Mouse (Mus musculus) heart, embryonic 10.5 days (tissue): ENCODE measurements around the gene Map1s. TPM values are rescaled to one million over a fixed set of nuclear protein-coding genes. Genes with fewer than 3 reads are reported as not detected.

Experiments
- DNase-seq: peaks from one replicate; pipeline ENCODE4 v3.0.0-alpha.2; 2017; ENCODE audit warnings: low spot score
- H3K27ac ChIP-seq: fragments of 300-500 bp; sonication (generic); 2 replicates; pipeline ENCODE4 v1.5.1; 2016; ENCODE audit warnings: mild to moderate bottlenecking
- H3K27me3 ChIP-seq: fragments of 300-500 bp; sonication (generic); 2 replicates; pipeline ENCODE4 v1.6.1; 2016; ENCODE audit warnings: mild to moderate bottlenecking; ENCODE audit not compliant: poor library complexity, insufficient read depth, severe bottlenecking
- H3K36me3 ChIP-seq: fragments of 300-500 bp; sonication (generic); 2 replicates; pipeline ENCODE4 v1.6.1; 2016; ENCODE audit warnings: mild to moderate bottlenecking, moderate library complexity
- H3K4me1 ChIP-seq: fragments of 300-500 bp; sonication (generic); 2 replicates; pipeline ENCODE4 v1.6.1; 2016; ENCODE audit warnings: mild to moderate bottlenecking
- H3K4me3 ChIP-seq: fragments of 300-500 bp; sonication (generic); 2 replicates; pipeline ENCODE4 v1.5.1; 2016; ENCODE audit warnings: mild to moderate bottlenecking, moderate library complexity
- H3K9me3 ChIP-seq: fragments of 300-500 bp; sonication (generic); 2 replicates; pipeline ENCODE4 v1.6.1; 2016; ENCODE audit warnings: mild to moderate bottlenecking, moderate library complexity
- WGBS: fragments of 180-500 bp; shearing (Covaris S2); methylation state at CpG from one replicate; pipeline ENCODE4 v1.1.7; 2016; 5-methylcytosine and 5-hydroxymethylcytosine counted together
- polyA plus RNA-seq: library from polyadenylated mRNA; unstranded; fragments of >200 nt; fragmentation: Nextera tagmentation; extraction: Ambion mirVana; gene quantifications from 2 replicates; pipeline ENCODE4 v1.2.1, GENCODE M21; 2016

Gene Map1s
- polyA plus RNA-seq, 1 experiment from 2014 or later, result 58.4 TPM

DNA sequence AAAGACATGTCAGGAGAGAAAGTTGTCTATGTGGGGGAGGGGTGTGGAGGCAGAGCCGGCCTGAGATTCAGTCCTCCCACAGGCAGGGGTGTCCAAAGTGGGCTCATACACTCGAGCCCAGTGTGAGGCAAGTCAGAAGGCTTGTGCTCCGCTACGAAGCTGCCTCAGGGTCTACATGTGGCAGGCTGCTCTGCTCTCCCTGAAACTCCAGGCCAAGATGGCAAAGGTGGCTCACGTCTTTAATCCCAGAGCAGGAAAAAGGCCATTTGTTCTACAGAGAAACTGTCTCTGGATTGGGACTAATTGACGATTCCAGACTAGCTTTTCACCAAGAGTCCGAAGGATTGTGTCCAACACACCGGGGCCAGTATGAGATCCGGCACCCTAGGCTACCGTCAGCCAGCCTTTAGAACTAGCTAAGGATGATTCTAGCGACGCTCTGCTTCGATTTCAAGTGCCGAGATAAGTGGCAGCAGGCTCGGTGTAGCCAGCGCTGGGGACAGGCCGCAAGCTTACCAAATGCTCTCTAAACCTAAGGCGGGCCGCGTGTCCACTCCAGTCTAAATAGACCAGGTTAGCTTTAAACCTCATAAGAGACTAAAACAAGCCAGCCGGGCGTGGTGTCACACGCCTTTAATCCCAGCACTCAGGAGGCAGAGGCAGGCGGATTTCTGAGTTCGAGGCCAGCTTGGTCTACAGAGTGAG, 9.3 kb upstream of the Map1s start:
- Histone ChIP-seq H3K27ac (peak overlapping the region; percentile 99), H3K36me3 (peaks cover 34% of the 10 kb centered on the region), H3K4me1 (peaks cover 33% of the 10 kb centered on the region), H3K9me3 (no peaks in the 10 kb centered on the region), H3K27me3 (peaks cover 35% of the 10 kb centered on the region), H3K4me3 (peak overlapping the region; percentile 95)
- DNase-seq, result no peak
- WGBS, result 3% methylated on average over 25 of the region's 25 CpGs

DNA sequence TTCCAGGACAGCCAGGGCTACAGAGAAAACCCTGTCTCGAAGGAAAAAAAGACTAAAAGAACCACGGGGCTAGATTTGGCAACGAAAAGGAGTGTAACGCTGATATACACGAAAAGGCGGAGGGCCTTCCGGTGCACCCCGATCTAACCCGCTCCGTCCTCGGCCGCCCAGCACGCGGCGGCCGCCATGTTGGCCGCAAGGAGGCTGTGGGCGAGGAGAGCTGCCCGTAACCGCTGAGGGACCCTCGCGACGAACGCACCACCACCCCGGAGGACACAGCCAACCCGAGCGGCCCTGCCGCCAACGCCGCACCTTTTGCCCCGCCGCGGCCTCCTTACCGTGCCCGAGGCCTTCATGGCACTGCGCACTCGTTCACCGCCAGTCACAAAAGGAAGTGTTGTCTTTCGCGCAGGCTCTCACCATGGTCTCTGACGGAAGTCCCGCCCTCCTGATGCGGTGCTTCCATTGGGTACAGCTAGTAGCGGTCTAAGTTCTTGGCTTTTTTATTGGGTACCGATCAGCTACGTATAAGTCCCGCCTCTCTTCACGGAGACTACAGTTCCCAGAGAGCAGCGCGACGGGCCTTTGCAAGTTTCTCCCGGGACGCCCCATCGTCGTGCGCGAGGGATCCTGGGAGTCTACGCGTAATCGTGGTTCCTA, 8.6 kb upstream of the Map1s start, which contains the start of gene Rpl18a:
Gene Rpl18a (minus strand): TSS at position 392 of the 660 bp plus-strand sequence.
- H3K27me3 ChIP-seq, result peaks cover 32% of the 10 kb centered on the region
- DNase-seq, result peak; percentile 99
- H3K36me3 ChIP-seq, result peaks cover 34% of the 10 kb centered on the region
- under 1% methylated on average over 60 of the region's 60 CpGs for WGBS
- peak within 1 kb of the TSS; percentile 99 for H3K27ac ChIP-seq
- H3K4me3 ChIP-seq, result peak within 1 kb of the TSS; percentile 95
- peaks cover 26% of the 10 kb centered on the region for H3K4me1 ChIP-seq
- no peaks in the 10 kb centered on the region for H3K9me3 ChIP-seq

DNA sequence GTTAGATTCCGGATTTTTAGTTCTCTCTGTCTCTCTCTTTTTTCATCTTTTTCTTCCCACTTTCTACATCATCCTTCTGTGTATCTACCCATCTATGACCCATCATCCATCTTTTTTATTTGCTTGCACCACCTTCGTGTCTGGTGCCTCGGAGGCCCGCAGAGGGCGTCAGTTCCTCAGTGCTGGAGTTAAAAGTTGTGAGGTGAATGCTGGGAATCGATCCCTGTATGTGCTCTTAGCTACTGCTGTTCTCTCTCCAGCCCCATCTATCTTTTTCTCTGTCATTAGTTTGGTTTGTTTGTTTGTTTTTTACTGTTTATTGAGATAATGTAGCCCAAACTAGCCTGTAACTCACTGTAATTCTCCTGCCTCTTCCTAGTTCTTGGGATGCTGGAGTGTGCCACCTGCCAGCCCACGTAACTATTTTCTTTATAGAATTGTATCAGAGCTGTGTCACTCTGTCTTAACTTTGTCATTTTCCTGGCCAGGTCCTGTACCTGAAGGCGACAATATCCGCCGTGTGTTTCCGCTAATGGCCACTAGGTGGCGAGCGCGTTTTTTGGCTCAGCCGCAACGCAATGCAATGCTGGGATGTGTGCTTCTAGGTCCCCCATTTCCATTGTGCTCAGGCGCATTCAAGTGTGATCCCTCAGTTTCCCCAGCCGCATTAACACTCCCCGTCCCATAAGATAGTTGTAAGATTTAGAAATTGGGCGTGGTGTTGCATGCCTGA, 7.9 kb upstream of the Map1s start:
- WGBS, result under 1% methylated on average over 20 of the region's 20 CpGs
- peak overlapping the region; percentile 99 for H3K27ac ChIP-seq
- no peaks in the 10 kb centered on the region for H3K9me3 ChIP-seq
- peak overlapping the region; percentile 95 for H3K4me3 ChIP-seq
- peak; percentile 91 for DNase-seq
- peaks cover 19% of the 10 kb centered on the region for H3K4me1 ChIP-seq
- peaks cover 34% of the 10 kb centered on the region for H3K36me3 ChIP-seq
- peaks cover 30% of the 10 kb centered on the region for H3K27me3 ChIP-seq

DNA sequence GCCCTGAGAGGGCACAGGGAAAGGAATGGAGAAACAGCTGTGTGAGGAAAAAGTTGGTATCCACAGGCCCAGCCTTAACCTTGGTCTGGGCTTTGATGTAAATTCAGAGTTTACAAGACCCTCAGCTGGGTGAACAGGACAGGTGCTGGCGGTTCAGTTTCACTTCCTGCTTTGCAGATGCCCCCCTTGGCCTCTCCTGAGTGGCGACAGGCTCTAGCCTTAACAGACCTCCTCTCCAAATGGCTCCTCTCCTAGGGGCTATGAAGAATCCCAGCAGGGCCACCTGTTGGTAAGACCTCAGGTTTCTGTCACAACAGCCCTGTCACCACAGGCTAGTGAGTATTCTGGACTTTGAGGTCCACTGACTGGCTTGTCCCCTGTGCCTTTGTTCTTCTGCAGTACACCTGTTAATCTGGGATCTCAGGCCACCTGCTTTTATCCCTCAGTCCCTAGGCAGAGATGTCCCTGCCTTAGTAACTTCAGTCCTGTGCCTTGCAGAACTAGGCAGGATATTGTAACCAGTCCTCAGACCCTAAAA, 7.0 kb upstream of the Map1s start:
- Histone ChIP-seq H3K9me3 (no peaks in the 10 kb centered on the region), H3K4me3 (no peak overlapping the region), H3K36me3 (peaks cover 27% of the 10 kb centered on the region), H3K27me3 (peaks cover 30% of the 10 kb centered on the region), H3K27ac (0 out of 2 replicates have a peak overlapping the region, but pooled peaks have one; percentile 99), H3K4me1 (peaks cover 19% of the 10 kb centered on the region)
- no peak for DNase-seq
- WGBS, result 50% methylated on average over 2 of the region's 2 CpGs

DNA sequence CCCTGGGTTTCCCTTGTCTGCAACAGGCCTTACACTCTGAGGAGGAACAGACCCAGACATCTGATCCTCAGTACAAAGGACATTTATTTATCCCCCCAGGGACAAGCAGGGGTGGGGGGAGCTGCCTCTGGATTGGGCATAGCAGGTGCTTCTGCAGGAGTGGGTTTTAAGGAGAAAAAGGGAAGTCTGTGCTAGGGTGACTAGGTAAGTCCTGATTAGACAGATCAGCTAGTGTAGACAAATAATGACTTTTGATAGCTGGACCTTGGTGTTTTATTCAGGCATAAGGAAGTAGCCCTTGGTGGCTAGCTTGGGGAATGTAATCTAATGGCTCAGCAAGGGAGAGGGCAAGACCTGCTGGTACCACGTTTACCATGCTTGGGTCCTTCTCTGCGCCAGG, 6.5 kb upstream of the Map1s start:
- H3K4me1 ChIP-seq, result peaks cover 19% of the 10 kb centered on the region
- WGBS, result 77% methylated on average over 2 of the region's 2 CpGs
- no peak for DNase-seq
- H3K4me3 ChIP-seq, result no peak overlapping the region
- H3K27me3 ChIP-seq, result peaks cover 28% of the 10 kb centered on the region; the same call in 1 of the 2 replicates
- H3K36me3 ChIP-seq, result peaks cover 22% of the 10 kb centered on the region
- H3K27ac ChIP-seq, result no peak overlapping the region
- no peaks in the 10 kb centered on the region for H3K9me3 ChIP-seq

DNA sequence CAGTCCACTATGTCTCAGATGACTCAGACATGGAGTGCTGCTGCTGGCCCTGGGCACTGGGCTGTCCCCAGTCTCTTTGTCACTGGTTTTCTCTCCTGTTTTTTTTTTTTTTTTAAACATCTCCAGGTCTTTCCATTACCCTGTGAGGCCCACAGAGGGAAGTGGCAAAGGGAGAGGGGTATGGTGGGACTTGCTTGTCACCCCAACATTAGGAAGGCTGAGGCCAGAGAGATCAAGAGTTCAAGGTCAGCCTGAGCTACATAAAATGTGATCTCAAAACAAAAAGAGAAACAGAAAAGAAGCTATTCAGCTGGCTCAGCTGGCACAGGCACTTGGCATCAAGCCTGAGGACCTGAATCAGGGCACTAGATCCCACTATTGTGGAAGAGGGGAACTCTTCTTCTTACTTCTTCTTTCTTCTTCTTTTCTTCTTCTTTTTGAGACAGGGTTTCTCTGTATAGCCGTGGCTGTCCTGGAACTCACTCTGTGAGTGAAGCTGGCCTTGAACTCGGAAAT, 4.8 kb upstream of the Map1s start:
- Histone ChIP-seq H3K9me3 (no peaks in the 10 kb centered on the region), H3K36me3 (peaks cover 5% of the 10 kb centered on the region), H3K27ac (no peak overlapping the region), H3K27me3 (peaks cover 20% of the 10 kb centered on the region; the same call in 1 of the 2 replicates), H3K4me3 (no peak overlapping the region), H3K4me1 (peaks cover 20% of the 10 kb centered on the region)
- 81% methylated on average over 2 of the region's 2 CpGs for WGBS
- DNase-seq, result no peak

DNA sequence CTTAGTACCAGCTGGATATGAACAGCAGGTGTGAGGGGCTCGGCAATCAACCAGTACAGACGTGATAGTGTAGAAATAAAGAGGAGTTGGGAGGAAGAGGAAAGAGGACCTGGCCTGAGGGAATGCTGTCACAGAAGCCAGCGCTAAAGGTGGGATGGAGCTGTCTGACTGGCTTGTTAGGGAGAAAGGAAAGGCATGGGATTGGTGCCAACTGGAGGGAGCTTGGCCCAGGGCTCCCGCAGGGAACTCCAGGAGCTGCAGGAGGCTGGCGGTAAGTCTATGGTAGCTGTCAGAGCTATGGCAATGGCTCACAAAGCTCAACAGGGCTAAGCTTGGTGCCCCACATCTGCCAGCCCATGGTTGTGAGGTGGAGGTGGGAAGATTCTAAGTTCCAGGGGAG, 3.5 kb upstream of the Map1s start:
- H3K27ac ChIP-seq, result no peak overlapping the region
- no peaks in the 10 kb centered on the region for H3K36me3 ChIP-seq
- peaks cover 26% of the 10 kb centered on the region for H3K4me1 ChIP-seq
- WGBS, result 35% methylated on average over 5 of the region's 5 CpGs
- peaks cover 20% of the 10 kb centered on the region; the same call in 1 of the 2 replicates for H3K27me3 ChIP-seq
- H3K4me3 ChIP-seq, result no peak overlapping the region
- H3K9me3 ChIP-seq, result no peaks in the 10 kb centered on the region
- no peak for DNase-seq

DNA sequence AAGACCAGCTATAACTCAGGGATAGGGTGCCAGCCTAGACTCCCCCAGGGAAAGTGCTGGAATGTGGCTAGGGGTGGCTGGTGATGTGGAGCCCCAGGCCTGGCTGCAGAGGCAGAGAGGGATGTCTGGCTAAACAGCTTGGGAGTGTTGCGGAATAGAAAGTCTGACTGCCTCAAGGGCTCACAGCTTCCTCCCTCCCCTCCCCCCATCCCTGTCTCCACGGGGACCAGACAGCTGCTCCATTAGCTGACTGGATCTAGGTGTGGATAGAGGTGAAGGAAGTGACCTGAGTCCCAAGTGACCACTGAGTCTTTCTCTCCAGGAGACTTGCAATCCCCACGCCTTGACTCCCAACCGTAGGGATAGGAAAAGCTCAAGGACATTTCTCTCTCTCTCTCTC, 2.6 kb upstream of the Map1s start:
- no peak for DNase-seq
- Histone ChIP-seq H3K27ac (no peak overlapping the region), H3K4me1 (peaks cover 34% of the 10 kb centered on the region), H3K4me3 (no peak overlapping the region), H3K9me3 (no peaks in the 10 kb centered on the region), H3K36me3 (no peaks in the 10 kb centered on the region), H3K27me3 (peaks cover 20% of the 10 kb centered on the region; the same call in 1 of the 2 replicates)
- 29% methylated on average over 4 of the region's 4 CpGs for WGBS

DNA sequence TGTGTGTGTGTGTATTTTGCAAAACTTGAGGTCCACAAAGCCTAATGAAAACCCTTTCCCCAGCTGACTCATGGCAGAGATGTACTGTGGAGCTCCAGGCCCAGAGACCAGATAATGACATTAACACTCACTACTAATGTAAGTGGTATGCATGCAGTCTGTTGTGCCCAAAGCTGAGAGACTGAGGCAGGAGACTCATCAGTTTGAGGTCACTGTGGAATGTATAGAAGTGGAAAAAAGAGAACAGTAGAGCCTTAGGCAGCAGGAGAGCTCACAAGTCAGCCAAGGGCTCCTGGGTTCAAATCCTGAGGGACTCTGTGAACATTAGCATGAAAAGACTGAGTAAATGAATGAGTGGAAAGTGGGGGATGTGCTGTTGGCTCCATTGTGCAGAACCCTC, 2.1 kb upstream of the Map1s start:
- Histone ChIP-seq H3K27ac (no peak overlapping the region), H3K9me3 (no peaks in the 10 kb centered on the region), H3K4me3 (no peak overlapping the region), H3K27me3 (peaks cover 20% of the 10 kb centered on the region; the same call in 1 of the 2 replicates), H3K36me3 (no peaks in the 10 kb centered on the region), H3K4me1 (peaks cover 29% of the 10 kb centered on the region)
- no peak for DNase-seq

DNA sequence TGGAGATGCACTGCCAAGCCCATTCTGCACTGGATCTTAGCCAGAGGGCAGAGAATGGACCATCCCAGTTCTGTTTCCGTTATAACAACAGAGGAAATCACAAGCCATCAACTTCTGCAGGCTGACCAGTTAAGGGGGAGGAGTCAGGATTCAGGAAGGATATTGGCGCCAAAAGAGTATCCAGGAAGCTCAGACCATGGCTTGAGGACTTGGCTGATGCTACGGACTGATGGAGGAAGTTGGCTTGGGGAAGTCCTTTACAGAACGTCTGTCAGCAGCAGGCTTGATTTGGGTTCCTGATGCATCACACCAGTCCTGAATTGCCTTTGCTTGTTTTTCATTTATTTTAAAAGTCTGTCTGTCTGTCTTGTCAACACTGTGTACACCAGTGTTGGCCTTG, 1.2 kb upstream of the Map1s start:
- H3K4me1 ChIP-seq, result peaks cover 26% of the 10 kb centered on the region
- H3K36me3 ChIP-seq, result 0 out of 2 replicates have a peak, but pooled peaks cover 4% of the 10 kb centered on the region
- H3K4me3 ChIP-seq, result no peak overlapping the region
- H3K27ac ChIP-seq, result no peak overlapping the region
- DNase-seq, result no peak
- peaks cover 20% of the 10 kb centered on the region; the same call in 1 of the 2 replicates for H3K27me3 ChIP-seq
- no peaks in the 10 kb centered on the region for H3K9me3 ChIP-seq
- whole genome bisulfite sequencing, result 47% methylated on average over 4 of the region's 4 CpGs

DNA sequence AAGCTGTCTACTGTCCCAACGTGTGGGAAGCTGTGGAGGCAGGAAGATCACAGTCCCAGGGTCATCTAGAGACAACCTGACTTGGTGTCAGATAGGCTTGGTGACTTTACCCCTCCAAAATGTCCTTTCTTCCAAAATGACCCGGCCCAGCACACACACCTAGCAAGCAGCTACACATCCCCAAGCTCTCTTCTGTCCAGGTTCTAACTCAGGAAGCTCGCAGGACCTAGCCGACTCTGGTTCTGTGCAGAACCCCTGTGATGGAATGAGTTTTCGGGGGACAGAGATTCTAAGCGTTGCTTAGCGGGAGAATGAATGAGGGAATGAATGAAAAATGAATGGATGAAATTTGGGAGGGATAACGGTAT, 285 bp upstream of the Map1s start:
- H3K4me1 ChIP-seq, result peaks cover 26% of the 10 kb centered on the region
- peak overlapping the region; percentile 96 for H3K4me3 ChIP-seq
- no peaks in the 10 kb centered on the region for H3K9me3 ChIP-seq
- 19% methylated on average over 8 of the region's 8 CpGs for WGBS
- no peak for DNase-seq
- 0 out of 2 replicates have a peak, but pooled peaks cover 7% of the 10 kb centered on the region for H3K36me3 ChIP-seq
- peak overlapping the region; percentile 95 for H3K27ac ChIP-seq
- peaks cover 20% of the 10 kb centered on the region; the same call in 1 of the 2 replicates for H3K27me3 ChIP-seq

DNA sequence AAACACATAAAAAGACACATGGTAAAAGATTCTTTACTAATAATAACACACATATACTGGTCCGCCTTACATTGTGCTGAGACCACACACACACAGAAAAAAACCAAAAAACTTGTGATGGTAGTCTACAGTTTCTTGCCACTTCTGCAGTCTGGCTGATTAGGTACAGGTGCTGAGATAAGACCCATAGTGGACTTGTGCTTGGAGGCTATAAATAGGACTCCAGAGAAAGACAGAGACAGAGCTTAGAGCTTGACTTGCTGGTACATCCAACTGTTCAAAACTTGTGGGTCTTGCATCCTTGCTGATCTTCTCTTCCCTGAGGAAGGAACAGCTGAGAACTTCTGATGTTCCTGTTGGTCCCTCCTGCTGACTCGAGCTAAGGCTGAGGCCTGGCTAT, 1.8 kb downstream of the Map1s start:
- DNase-seq, result no peak
- H3K4me1 ChIP-seq, result peaks cover 26% of the 10 kb centered on the region
- peaks cover 13% of the 10 kb centered on the region; the same call in 1 of the 2 replicates for H3K27me3 ChIP-seq
- no peaks in the 10 kb centered on the region for H3K9me3 ChIP-seq
- peaks cover 27% of the 10 kb centered on the region for H3K36me3 ChIP-seq
- 65% methylated on average over 2 of the region's 2 CpGs for WGBS
- peak overlapping the region; percentile 52; the same call in 1 of the 2 replicates for H3K27ac ChIP-seq
- peak overlapping the region; percentile 19 for H3K4me3 ChIP-seq
